Mouse (Mus musculus) testis, adult 2 months (tissue): ENCODE measurements around the gene Larp1. TPM values are rescaled to one million over a fixed set of nuclear protein-coding genes. Genes with fewer than 3 reads are reported as not detected.

Experiments used
- H3K27ac ChIP-seq: fragments of 200-500 bp; 2 replicates; pipeline ENCODE4 v1.5.1; 2012; ENCODE audit warnings: low read depth, low read length; ENCODE audit not compliant: control insufficient read depth, insufficient read depth
- H3K27me3 ChIP-seq: fragments of 200-500 bp; 2 replicates; pipeline ENCODE4 v1.6.1; 2012; ENCODE audit warnings: mild to moderate bottlenecking, low read length, moderate library complexity; ENCODE audit not compliant: control insufficient read depth, insufficient read depth
- H3K36me3 ChIP-seq: fragments of 200-500 bp; 2 replicates; pipeline ENCODE4 v1.6.1; 2012; ENCODE audit warnings: mild to moderate bottlenecking, low read length; ENCODE audit not compliant: control insufficient read depth, insufficient read depth
- H3K4me1 ChIP-seq: fragments of 200-500 bp; 2 replicates; pipeline ENCODE4 v1.6.1; 2012; ENCODE audit warnings: low read length; ENCODE audit not compliant: control insufficient read depth, insufficient read depth
- H3K4me3 ChIP-seq: fragments of 200-500 bp; 2 replicates; pipeline ENCODE4 v1.5.1; 2012; ENCODE audit warnings: low read depth, mild to moderate bottlenecking, low read length, moderate library complexity, mixed read lengths; ENCODE audit not compliant: control insufficient read depth
- CTCF ChIP-seq: fragments of 200-500 bp; IDR thresholded peaks from 2 replicates; pipeline ENCODE4 v1.5.1; 2012; ENCODE audit warnings: low read depth, mild to moderate bottlenecking, inconsistent platforms, low read length, moderate library complexity; ENCODE audit not compliant: control insufficient read depth, insufficient read depth, insufficient replicate concordance
- POLR2A ChIP-seq: fragments of 200-500 bp; IDR thresholded peaks from 2 replicates; pipeline ENCODE4 v1.6.1; 2012; ENCODE audit warnings: low read depth, mild to moderate bottlenecking, inconsistent platforms, low read length, moderate library complexity; ENCODE audit not compliant: control insufficient read depth
- polyA plus RNA-seq: library from polyadenylated mRNA; depleted of rRNA; stranded (reverse); fragments of >200 nt; gene quantifications from 2 replicates; pipeline ENCODE4 v1.2.3, GENCODE M21; 2012; rRNA removed

Larp1 gene
- polyA plus RNA-seq, 1 experiment = 129 TPM

- Histone ChIP-seq H3K4me1 (peaks cover 16% of the 10 kb centered on the region), H3K4me3 (no peak overlapping the region; the same call in 1 of the 2 replicates), H3K36me3 (no peaks in the 10 kb centered on the region), H3K27ac (no peak overlapping the region), H3K27me3 (no peaks in the 10 kb centered on the region)
- TF ChIP-seq POLR2A (no peak), CTCF (no peak)
These were observed 93.3 kb downstream of the Larp1 start for GRCm38 (mm10) chr11:58102146-58102545.

GRCm38 (mm10) chr11:58102581-58103343, 93.9 kb downstream of the Larp1 start:
- H3K4me1 ChIP-seq = peaks cover 13% of the 10 kb centered on the region
- H3K27ac ChIP-seq = peak overlapping the region; percentile 98
- H3K36me3 ChIP-seq = no peaks in the 10 kb centered on the region
- H3K27me3 ChIP-seq = no peaks in the 10 kb centered on the region
- TF ChIP-seq CTCF (no peak), POLR2A (no peak)
- H3K4me3 ChIP-seq = peak overlapping the region; percentile 93

- H3K36me3 ChIP-seq = no peaks in the 10 kb centered on the region
- peak overlapping the region; percentile 93 for H3K4me3 ChIP-seq
- H3K4me1 ChIP-seq = peaks cover 13% of the 10 kb centered on the region
- H3K27ac ChIP-seq = peak overlapping the region; percentile 98
- TF ChIP-seq CTCF (no peak; the same call in 1 of the 2 replicates), POLR2A (no peak)
- no peaks in the 10 kb centered on the region for H3K27me3 ChIP-seq
These were observed 94.4 kb downstream of the Larp1 start for GRCm38 (mm10) chr11:58103344-58103653.

- Histone ChIP-seq H3K27ac (peak within 1 kb of the TSS; percentile 98), H3K4me1 (peaks cover 13% of the 10 kb centered on the region), H3K36me3 (no peaks in the 10 kb centered on the region), H3K4me3 (peak within 1 kb of the TSS; percentile 93), H3K27me3 (no peaks in the 10 kb centered on the region)
- TF ChIP-seq CTCF = no peak
- TF ChIP-seq POLR2A = peak; percentile 89
These were observed 94.9 kb downstream of the Larp1 start, which contains the start of gene Cnot8 for GRCm38 (mm10) chr11:58103697-58104306. Cnot8 (plus strand) TSS chr11:58104153.

- no peak for TF ChIP-seq CTCF
- TF ChIP-seq POLR2A = no peak; the same call in 1 of the 2 replicates
- Histone ChIP-seq H3K27ac (peak overlapping the region; percentile 75), H3K4me3 (peak overlapping the region; percentile 93), H3K4me1 (peaks cover 13% of the 10 kb centered on the region), H3K27me3 (no peaks in the 10 kb centered on the region), H3K36me3 (no peaks in the 10 kb centered on the region)
These were observed 95.5 kb downstream of the Larp1 start for GRCm38 (mm10) chr11:58104351-58104791.

GRCm38 (mm10) chr11:58107009-58107408, 98.1 kb downstream of the Larp1 start:
- no peak overlapping the region for H3K27ac ChIP-seq
- H3K36me3 ChIP-seq = no peaks in the 10 kb centered on the region; the same call in 1 of the 2 replicates
- no peak for TF ChIP-seq POLR2A
- no peaks in the 10 kb centered on the region for H3K27me3 ChIP-seq
- H3K4me3 ChIP-seq = no peak overlapping the region
- peaks cover 13% of the 10 kb centered on the region for H3K4me1 ChIP-seq

- H3K4me1 ChIP-seq = peaks cover 7% of the 10 kb centered on the region
- H3K36me3 ChIP-seq = no peaks in the 10 kb centered on the region; the same call in 1 of the 2 replicates
- TF ChIP-seq POLR2A (no peak), CTCF (no peak)
- no peak overlapping the region for H3K27ac ChIP-seq
- H3K4me3 ChIP-seq = no peak overlapping the region
- H3K27me3 ChIP-seq = no peaks in the 10 kb centered on the region
These were observed 98.9 kb downstream of the Larp1 start for GRCm38 (mm10) chr11:58107664-58108337.

Other genes with a start within 250 kb of the Larp1 start
- gene Sap30l, start 207.4 kb upstream of the Larp1 start, polyA plus RNA-seq = 3.1 and 5.5 TPM in 2 replicates
- gene Hand1, start 176.2 kb upstream of the Larp1 start, polyA plus RNA-seq = 0.15 and 0.38 TPM in 2 replicates
- 1.5 TPM in 2 replicates for gene Gm12248, start 84.1 kb downstream of the Larp1 start, polyA plus RNA-seq
- 17.6 and 22.8 TPM in 2 replicates for gene Cnot8, start 95.1 kb downstream of the Larp1 start, polyA plus RNA-seq
- gene Gemin5, start 159.5 kb downstream of the Larp1 start, polyA plus RNA-seq = 27.8 and 36.4 TPM in 2 replicates
- gene Mrpl22, start 162.6 kb downstream of the Larp1 start, polyA plus RNA-seq = 39.4 and 43.3 TPM in 2 replicates
- gene Igtp, start 190.5 kb downstream of the Larp1 start, polyA plus RNA-seq = 0.59 and 0.61 TPM in 2 replicates
- 0.48 and 0.79 TPM in 2 replicates for gene Irgm2, start 190.6 kb downstream of the Larp1 start, polyA plus RNA-seq